Mouse (Mus musculus): Measurements from ENCODE around the gene Hsf4.

Gene Hsf4

DNA sequence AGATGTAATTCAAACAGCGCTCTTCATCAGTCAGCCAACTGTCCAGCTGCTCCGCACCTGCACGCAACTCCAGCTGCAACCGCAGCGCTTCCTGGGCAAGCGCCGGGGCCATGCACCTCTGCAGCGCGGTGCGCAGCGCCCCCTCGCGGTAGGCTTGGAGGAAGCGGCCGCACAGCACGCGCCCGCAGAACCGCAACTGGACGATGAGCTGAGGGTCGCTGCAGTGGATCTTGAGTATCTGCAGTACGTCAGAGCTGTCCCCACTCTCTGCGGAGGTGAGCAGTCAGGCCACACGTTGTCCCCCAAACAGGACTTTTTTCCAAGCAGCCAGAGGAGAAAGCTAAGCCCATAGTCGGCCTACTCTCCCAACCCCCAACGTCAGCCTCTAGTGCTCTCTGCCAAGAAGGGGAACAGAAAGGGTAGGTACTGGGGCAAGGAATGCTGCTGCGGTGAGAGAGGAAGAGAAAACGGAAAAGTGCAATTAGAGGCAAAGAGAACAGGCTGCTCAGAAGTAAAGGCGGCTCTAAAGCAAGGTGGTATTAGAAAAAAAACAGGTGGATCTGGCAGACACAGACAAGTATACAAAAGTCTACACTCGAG lies 9.8 kb upstream of the Hsf4 start:
- DNase-seq (ENCODE audit: low spot score in 2 of 2) = peak; percentile 60 to 83

DNA sequence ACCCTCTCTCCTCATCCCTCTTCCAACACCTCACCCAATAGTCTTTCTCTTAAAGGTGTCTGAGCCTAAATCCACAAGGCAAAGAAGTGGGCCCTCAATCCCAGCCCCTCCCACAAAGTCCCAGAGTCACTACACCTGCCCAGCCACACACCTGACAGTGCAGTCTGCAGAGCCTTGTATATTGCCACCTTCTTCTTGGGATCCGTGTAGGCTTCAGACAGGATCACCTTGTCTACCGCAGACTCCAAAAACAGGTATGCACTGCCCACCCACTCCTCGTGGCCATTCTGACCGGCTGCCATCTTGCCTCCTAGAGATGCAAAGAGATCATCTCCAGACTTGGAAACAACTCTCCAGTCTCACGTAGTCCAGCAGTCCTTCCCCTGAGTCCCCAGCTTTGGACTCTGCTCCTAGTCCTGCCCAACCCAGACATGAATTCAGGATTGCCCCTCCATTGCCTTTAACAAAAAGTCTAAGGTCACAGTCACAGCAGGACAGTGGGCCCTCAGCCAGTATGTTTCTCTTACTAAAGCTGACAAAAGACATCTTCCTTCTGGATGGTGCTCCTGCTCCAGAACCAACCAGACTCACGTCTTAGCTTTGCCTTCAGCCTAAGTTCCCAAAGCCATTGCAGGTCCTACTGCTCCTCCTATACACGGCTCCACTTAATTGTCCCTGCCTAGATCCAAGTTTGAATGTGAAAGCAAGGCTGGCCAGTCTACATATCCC lies 9.1 kb upstream of the Hsf4 start:
- DNase-seq (ENCODE audit: low spot score in 2 of 2) = no peak

DNA sequence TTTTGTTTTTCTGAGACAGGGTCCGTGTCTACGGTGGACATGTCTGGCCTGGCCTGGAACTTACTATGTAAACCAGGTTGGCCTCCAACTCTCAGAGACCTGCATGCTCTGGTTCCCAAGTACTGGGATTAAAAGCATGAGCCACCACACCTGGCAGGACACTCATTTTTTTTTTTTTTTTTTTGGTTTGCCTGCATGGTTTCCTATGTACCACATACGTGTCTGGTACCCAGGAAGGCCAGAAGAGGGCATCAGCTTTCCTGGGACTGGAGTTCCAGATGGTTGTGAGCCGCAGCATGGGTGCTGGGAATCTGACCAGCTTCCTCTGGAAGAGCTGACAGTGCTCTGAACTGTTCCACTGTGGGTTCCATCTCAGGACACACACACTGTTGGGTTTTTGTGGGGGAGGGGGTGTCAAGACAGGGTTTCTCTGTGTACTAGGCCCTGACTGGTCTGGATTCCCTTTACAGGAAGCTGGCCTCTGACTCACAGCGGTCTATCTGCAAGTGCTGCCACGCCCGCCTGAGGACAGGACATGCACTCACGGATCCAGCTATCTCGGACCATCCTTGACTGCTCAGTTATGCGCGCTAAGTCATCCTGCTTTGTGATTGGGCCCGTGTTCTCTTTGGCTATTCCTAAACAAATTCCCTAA lies 8.1 kb upstream of the Hsf4 start:
- no peak for DNase-seq (ENCODE audit: low spot score in 2 of 2)

DNA sequence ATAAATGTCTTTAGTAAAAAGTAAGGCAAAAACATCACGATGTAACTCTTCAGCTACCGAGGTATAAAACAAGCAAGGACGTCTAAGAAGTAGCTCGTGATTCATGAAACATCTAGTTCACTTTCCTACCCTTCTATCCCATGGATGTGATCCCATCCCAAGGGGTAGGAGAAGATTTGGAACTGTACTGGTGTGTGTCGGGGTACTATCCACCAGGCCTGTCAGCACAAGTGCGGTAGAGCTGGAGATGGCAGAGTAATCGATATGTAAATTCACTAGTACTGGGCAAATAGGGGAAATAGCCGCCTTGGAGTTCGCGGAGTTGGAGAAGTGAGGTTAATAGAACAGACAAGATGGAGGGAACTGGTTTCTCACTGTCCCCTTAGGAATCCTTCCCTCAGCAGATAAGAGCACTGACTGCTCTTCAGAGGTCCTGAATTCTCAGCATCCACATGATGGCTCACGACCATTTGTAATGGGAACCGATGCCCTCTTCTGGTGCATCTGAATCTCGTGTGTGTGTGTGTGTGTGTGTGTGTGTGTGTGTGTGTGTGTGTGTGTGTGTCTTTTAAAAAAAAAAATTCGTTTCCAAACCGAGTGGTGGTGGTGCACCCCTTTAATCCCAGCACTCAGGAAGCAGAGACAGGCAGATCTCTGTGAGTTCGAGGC lies 6.2 kb upstream of the Hsf4 start:
- DNase-seq (ENCODE audit: low spot score in 2 of 2) = no peak

DNA sequence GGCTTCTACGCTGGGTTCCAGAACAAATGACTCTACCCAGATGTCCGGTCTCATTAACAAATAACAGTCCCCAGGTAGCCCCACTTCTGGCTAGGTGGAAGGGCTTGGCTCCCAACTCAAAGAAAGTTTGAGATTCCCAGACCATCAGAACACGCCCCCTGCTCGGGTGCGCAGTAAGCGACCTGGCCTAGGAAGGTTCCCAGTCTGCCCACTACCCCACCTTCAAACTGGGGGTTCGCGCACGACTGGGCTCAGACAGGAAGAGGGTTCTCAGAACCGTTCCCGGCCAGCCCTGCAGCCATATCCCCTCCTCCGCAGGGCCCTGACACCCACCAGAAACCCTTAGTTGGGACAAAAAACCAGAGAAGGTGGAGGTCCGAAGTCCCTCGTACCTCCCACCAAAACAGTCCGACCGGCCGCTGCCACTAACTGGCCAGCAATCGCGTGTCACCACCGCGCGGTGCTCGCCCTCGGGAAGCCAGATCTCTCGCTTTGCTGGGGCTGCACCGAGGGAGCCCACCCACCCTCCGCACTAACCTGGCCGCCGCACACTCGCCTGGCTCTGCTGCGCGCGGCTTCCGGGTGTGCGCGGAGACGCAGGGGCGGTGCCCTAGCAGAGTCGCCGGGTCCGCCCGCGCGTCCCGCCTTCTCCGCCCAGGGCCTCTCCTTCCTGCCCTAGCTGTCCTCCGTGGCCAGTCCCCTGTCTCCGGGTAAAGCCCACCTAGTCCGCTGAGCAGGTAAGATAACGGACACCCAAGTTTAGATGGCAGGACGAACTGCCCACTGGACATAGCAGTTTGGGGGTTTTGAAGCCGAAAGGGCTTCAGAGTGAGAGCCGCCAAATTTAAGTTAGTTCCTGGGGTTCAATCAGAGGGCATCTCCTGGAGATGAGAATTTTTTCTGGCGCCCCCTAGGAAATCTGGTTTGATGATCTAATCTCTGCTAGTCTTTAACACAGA lies 5.3 kb upstream of the Hsf4 start, which contains the start of the genes Tradd and Fbxl8:
Gene Tradd, minus strand, starts transcription at position 586 of the 959 bp plus-strand sequence.
Gene Fbxl8, plus strand, starts transcription at position 625 of the 959 bp plus-strand sequence.
- DNase-seq (ENCODE audit: low spot score in 2 of 2) = peak; percentile 57 to 59

DNA sequence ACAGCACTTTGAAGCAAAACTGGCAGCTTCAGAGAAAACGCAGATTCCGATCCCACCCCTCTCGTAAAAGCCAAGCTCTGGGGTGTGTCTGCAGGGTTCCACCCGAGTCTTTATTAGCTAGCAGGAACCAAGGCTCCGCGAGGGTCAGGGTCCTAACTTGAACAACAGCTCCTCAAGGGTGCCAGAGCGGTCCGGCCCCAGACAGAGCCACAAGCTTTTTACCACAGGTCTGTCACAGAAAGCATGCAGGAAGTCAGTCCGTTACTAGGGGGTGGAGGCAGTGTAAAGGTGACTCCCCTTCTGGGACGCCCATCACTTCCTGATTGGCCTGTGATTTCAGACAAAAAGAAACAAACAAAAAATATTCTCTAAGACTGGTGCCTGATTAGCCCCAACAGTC lies 4.5 kb upstream of the Hsf4 start:
- peak; percentile 28 to 33 for DNase-seq (ENCODE audit: low spot score in 2 of 2)

DNA sequence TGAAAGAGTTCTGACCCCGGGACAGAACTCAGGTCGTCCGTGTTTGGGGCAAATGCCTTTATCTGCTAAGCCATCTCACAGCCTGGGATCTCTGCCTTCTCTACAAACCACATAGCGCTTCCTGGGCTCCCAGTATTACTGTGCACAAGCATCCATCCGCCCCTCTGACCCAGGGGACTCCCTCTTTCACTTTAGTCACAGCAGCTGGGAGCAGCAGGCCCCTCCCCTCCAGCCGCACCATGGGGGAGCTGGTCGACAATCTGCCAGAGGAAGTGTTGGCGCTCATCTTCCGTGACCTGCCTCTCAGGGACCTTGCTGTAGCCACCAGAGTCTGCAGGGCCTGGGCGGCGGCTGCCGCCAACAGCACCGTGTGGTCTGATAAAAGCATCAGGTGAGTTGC lies 2.8 kb upstream of the Hsf4 start:
- DNase-seq (ENCODE audit: low spot score in 2 of 2) = no peak

DNA sequence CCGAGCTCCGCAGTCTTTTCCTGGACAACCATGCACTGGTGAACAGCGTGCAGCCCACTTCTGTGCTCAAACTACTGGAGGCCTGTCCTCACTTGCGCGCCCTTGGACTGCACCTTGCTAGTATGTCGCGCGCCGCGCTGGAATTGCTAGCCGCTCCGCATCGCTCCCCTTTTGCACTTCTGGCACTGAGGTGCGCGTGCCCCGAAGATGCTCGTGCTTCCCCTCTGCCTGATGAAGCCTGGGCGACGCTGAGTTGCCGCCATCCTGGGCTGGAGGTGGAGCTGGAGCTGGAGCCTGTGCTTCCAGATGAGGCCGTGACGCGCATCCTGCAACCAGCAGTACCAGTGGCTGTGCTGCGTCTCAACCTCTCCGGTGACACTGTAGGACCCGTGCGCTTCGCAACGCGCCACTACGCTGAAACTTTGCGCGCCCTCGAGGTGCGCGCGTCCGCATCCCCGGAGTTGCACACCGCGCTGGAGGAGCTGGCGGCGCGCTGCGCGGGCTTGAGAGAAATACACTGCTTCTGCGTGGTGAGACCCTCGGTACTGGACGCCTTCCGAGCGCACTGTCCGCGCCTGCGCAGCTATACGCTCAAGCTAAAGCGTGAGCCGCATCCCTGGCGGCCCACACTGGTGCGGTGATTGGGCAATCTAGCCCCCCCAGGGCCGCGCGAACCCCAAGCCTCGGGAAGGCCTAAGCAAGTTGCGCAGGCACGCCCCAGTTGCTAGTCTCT lies 1.1 kb upstream of the Hsf4 start:
- DNase-seq (ENCODE audit: low spot score in 2 of 2) = no peak

DNA sequence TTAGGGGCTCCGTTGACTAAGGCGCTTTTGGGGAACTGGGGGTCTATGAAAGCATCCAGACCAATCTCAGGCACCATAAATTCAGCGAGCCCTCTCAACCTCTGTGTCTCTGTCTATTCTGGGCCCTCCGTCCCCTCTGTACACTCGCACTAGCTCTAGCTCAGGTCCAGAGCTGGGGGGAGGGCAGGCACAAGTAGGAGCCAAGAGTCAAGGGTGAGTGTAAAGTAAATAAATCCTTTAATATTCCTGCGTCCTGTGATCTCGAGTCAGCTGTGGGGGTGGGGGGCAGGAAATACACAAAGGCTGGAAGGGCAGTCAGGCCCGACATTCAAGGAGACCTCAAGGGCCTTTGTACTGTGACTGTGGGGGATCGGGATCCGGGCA lies 534 bp upstream of the Hsf4 start:
- DNase-seq (ENCODE audit: low spot score in 2 of 2) = no peak

DNA sequence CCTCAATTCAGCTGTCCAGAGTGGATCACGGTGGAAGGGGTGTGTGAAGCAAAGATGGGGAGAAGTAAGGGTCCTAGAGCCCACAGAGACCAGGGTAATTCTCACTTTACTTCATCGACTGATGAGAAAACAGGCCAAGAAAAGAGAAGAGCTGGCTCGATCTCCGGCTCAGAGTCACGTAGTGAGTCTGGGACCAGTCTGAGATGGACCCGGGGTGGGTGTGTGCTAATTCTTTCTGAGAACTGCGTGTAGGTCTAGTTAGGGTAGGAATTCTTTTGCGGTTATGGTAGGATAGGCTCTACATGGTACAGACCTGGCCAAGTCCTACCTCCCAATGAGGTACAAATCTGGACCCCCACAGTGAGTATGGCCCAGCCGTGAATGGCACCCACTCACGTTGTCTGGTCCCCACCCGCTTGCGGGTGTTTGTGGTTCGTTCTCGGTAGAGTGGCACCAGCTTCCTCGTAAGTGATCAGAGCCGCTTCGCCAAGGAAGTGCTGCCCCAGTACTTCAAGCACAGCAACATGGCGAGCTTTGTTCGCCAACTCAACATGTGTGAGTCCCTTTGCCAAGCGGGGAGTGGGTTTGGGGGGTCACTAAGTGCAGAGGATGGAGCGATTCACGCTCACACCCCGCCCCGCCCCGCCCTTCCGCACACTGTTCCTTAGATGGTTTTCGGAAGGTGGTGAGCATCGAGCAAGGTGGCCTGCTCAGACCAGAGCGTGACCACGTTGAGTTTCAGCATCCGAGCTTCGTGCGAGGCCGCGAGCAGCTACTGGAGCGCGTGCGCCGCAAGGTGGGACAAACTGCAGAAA lies 707 bp downstream of the Hsf4 start:
- no peak for DNase-seq (ENCODE audit: low spot score in 2 of 2)

DNA sequence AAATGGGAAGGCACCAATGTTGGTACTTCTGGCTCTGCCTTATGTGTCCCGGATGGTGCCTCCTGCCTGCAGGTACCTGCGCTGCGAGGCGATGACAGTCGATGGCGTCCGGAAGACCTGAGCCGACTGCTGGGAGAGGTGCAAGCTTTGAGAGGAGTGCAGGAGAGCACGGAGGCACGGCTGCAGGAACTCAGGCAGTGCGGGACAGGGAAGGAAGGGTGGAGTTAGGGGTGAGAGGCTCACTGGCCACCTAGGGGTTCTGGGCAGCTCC lies 1.2 kb downstream of the Hsf4 start:
- no peak for DNase-seq (ENCODE audit: low spot score in 2 of 2)

DNA sequence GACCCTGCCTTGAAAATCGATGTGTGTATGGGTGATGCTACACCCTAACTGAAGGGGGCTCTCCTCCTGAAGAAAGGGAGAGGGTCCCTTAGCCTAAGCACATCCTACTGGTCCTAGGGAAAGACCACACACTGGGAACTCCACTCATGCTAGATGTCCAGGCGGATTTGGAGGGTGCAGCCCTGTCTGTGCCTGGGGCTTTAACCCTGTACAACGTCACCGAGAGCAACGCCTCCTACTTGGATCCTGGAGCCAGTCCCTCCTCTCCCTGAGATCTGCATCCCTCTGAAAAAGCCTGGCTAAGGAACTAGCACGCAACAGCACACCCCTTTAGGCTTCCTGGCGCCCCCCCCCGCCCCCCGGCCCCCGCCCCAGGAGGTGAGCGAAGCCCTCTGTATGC lies 5.8 kb downstream of the Hsf4 start:
- DNase-seq (ENCODE audit: low spot score in 2 of 2) = no peak

DNA sequence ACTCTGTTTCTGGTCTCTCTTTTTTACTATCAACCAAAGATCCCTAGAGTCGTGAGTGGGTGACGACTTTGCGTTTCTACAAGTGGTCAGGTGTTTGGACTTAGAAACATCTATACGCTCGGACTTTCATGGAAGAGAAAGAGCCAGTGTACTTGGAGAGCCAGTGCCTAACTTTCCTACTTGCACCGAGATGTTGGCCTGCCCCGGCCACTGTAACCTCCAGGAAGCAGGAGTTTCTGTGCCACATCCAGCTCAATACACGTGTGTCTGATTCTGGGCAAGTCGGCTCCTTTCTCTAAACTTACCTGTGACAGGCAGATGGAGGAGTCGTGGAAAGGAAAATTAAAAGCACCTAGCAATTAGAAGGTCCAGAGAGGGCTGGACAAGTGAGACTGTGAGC lies 6.2 kb downstream of the Hsf4 start, which contains the start of gene Nol3:
Gene Nol3, plus strand, starts transcription at position 301 of the 400 bp plus-strand sequence.
- no peak for DNase-seq (ENCODE audit: low spot score in 2 of 2)

DNA sequence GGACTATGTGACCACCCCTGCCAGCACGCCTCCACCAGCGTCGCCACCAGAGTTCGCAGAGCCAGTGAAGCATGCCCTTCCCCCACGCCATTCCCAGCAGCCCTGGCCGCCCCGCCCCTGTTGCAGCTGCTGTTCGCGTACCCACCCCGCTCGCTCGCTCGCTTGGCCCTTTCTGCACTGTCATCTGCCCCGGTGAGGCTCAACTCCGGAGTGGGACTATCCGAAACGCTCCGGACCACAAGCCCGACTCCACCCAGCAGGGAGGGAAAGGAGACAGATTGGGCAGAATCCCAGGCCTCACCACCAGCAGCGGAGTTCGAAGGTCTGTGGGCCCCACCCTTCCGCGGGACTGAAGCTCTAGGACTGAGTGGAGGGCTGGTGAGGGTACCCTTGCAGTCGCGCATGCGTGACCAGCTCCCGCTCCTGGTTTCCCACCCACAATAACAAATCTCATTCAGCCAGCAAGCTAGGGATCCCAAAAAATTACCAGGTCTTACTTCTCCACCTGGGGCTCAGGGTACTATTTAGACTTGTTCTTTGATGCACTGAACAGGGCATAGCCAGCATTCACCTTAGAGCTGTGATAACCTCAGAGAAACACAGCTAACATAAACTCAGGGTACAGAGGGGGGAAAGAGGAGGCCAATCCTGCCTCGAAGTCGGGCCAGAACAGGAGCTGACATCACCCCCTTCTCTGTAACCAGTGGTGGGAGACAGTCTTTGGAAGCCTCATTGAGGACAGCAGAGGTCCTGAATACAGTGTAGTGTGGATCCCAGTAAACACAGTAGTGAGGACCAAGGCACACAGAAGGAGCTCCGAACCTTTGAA lies 6.9 kb downstream of the Hsf4 start:
- DNase-seq (ENCODE audit: low spot score in 2 of 2) = peak in 1 of 2 experiments; percentile 36

DNA sequence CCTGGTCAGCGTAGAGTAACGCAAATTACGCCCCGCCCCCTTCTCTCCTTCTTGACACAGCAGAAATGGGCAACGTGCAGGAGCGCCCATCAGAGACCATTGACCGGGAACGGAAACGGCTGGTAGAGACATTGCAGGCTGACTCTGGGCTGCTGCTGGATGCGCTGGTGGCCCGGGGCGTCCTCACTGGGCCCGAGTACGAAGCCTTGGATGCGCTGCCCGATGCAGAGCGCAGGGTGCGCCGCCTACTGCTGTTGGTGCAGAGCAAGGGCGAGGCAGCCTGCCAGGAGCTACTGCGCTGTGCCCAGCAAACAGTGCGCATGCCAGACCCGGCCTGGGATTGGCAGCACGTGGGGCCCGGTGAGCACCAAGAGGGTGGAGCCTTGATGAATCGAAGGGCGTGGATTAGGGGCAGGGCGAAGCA lies 9.3 kb downstream of the Hsf4 start:
- DNase-seq (ENCODE audit: low spot score in 2 of 2) = no peak

DNA sequence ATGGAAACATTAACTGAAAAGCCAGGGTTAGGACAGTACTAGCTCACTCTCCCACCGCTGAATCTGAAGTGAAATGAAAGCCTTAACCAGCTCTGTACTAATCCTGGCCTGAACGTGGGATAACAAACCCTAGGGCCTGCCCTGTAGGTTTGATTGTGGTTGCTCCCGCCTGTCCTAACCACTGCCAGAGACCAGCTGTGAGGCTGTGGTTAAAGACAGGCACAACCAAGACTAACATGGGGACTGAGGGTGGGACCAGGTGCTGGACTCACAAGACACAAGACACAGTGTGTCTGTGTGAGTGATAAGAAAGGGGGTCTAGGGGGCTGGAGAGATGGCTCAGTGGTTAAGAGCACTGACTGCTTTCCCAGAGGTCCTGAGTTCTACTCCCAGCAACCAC lies 11.0 kb downstream of the Hsf4 start:
- no peak for DNase-seq (ENCODE audit: low spot score in 2 of 2)

DNA sequence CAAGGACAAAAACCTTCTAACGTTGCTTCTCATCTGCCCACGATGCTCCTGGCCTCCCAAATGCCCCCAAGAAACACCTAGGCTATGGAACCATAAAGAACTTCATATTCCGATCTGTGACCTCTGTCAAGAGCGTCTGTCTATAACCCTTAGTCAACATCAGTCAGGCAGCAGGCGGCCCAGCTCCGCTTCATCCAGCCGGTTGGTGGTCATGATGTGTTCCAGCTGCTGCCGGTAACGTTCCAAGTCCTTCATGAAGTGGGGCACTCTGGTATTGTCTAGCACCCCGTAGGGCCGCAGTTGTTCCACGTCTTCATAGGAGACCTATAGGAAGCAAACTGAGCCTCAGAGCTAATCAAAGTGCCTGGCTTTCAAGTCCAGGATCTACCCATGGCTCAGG lies 12.2 kb downstream of the Hsf4 start:
- no peak for DNase-seq (ENCODE audit: low spot score in 2 of 2)

DNA sequence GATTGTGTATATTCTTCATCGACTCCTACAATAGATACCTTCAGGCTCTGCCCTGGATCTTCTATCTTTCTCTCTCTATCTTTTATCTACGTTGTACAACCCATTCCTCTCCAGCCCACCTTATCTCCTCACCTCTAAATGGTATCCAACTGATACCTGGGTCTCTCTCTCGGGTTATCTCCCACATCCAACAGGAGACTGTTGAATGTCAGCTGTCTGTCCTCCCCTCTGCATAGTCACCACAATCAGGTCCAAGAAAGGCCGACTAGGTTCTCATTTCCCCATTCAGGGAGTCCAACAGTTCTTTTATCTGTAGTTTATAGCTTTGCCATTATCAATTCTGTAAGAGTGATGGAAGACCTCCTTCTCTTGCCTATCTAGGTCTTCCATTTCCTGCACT lies 12.6 kb downstream of the Hsf4 start:
- no peak for DNase-seq (ENCODE audit: low spot score in 2 of 2)

DNA sequence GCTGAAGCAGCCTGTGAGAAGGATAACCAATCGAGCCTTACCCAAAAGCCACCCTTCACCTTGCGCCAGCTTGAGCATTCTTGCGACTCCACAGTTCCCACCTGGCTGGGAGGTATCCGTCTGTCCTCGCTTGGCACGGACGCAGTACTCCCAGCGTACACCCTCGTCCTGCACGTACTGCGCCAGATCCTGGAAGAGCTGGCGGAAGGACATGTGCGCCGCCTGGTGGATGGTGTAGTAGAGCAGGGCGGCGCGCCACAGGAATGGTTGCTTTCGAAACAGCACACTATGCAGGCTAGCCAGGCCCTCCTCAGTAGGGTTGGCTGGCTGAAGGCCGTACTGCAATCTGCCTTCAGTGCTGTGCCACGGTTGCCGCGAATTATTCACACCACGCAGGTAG lies 13.5 kb downstream of the Hsf4 start:
- peak in 1 of 2 experiments; percentile 57 for DNase-seq (ENCODE audit: low spot score in 2 of 2)
